Mouse (Mus musculus): ENCODE results near the gene Stau1. TPM values are rescaled to one million over a fixed set of nuclear protein-coding genes. Genes with fewer than 3 reads are reported as not detected.

Stau1 gene
- polyA plus RNA-seq, 1 experiment from 2014 or later, result 100 TPM

- Histone ChIP-seq H3K4me3 (ENCODE audit: low read depth, low read length) (no peak overlapping the region), H3K4me1 (ENCODE audit: control insufficient read depth, insufficient read depth, low read length) (no peaks in the 10 kb centered on the region), H3K27ac (replicated peaks; ENCODE audit: low read depth, low read length) (no peak overlapping the region), H3K27me3 (ENCODE audit: control insufficient read depth, insufficient read depth, low read length) (no peaks in the 10 kb centered on the region), H3K9ac (ENCODE audit: low read length) (no peak overlapping the region), H3K4me2 (ENCODE audit: low read depth, severe bottlenecking) (no peak overlapping the region), H3K36me3 (ENCODE audit: control insufficient read depth, insufficient read depth, low read length) (no peaks in the 10 kb centered on the region), H3K9me3 (ENCODE audit: control insufficient read depth, low read length) (no peaks in the 10 kb centered on the region)
- WGBS, result 89% methylated on average over 8 of the region's 8 CpGs
- DNase-seq (ENCODE audit: low spot score) (no peak), ATAC-seq (ENCODE audit: insufficient number of reproducible peaks, low FRiP score, low TSS enrichment, low read depth) (no peak)
Measured at GRCm38 (mm10) chr2:166900792-166901505, 95.2 kb downstream of the Stau1 start.

DNA sequence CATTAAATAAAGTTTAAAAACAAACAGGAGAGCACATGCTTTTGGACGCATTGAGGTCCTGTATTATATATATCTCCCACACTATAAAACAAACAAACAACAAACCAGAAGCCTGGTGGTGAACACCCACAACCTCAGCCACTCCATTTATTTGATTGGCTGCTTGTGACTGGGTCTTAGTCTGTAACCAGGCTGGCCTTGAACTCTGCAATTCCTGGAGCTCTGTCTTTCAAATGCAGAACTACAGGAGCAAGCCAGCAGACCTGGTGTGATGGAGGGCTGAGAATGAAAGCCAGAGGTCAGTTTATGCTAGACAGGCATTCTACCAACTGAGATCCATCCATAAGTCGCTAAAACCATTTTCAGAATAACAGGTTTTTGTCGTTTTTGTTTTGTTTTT, 96.4 kb downstream of the Stau1 start:
- no peak for ATAC-seq (ENCODE audit: insufficient number of reproducible peaks, low FRiP score, low TSS enrichment, low read depth)
- H3K27ac ChIP-seq (replicated peaks; ENCODE audit: low read depth, low read length), result no peak overlapping the region
- 76% methylated on average over 3 of the region's 3 CpGs for WGBS
- H3K9ac ChIP-seq (ENCODE audit: low read length), result no peak overlapping the region
- no peak overlapping the region for H3K4me3 ChIP-seq (ENCODE audit: low read depth, low read length)
- H3K27me3 ChIP-seq (ENCODE audit: control insufficient read depth, insufficient read depth, low read length), result no peaks in the 10 kb centered on the region
- no peaks in the 10 kb centered on the region for H3K36me3 ChIP-seq (ENCODE audit: control insufficient read depth, insufficient read depth, low read length)
- no peak for DNase-seq (ENCODE audit: low spot score)
- no peaks in the 10 kb centered on the region for H3K4me1 ChIP-seq (ENCODE audit: control insufficient read depth, insufficient read depth, low read length)
- H3K4me2 ChIP-seq (ENCODE audit: low read depth, severe bottlenecking), result no peak overlapping the region
- H3K9me3 ChIP-seq (ENCODE audit: control insufficient read depth, low read length), result no peaks in the 10 kb centered on the region

DNA sequence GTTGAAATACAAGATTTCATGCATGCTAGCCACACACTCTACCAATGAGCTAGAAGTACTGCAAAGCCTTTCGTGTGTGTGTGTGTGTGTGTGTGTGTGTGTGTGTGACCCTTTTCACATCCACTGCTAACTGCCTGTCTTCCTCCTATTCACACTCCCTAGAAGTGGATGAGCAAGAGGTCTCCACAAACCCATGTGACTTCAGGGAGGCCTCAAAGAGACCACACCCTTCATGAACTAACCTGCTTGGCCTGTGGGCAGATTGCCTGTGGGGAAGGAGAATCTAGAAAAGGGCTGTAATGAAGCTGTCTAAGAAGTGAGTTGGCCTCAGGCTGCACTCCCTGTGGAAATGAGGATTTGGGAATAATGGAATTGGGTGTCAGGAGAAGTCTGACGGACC, 96.9 kb downstream of the Stau1 start:
- Histone ChIP-seq H3K4me1 (ENCODE audit: control insufficient read depth, insufficient read depth, low read length) (no peaks in the 10 kb centered on the region; the same call in 1 of the 2 replicates), H3K4me3 (ENCODE audit: low read depth, low read length) (no peak overlapping the region), H3K4me2 (ENCODE audit: low read depth, severe bottlenecking) (no peak overlapping the region), H3K36me3 (ENCODE audit: control insufficient read depth, insufficient read depth, low read length) (no peaks in the 10 kb centered on the region), H3K27me3 (ENCODE audit: control insufficient read depth, insufficient read depth, low read length) (no peaks in the 10 kb centered on the region), H3K9ac (ENCODE audit: low read length) (no peak overlapping the region), H3K27ac (replicated peaks; ENCODE audit: low read depth, low read length) (no peak overlapping the region), H3K9me3 (ENCODE audit: control insufficient read depth, low read length) (no peaks in the 10 kb centered on the region)
- no peak for DNase-seq (ENCODE audit: low spot score)
- ATAC-seq (ENCODE audit: insufficient number of reproducible peaks, low FRiP score, low TSS enrichment, low read depth), result no peak
- WGBS, result 88% methylated on average over 2 of the region's 2 CpGs

Other genes with a start within 250 kb of the Stau1 start
- gene Trp53rkb, start 203.8 kb downstream of the Stau1 start, polyA plus RNA-seq (2014; fragmentation: Nextera tagmentation; extraction: Ambion mirVana), result 11.1 and 12.9 TPM in 2 replicates
- gene Arfgef2, start 190.7 kb downstream of the Stau1 start, polyA plus RNA-seq (2014; fragmentation: Nextera tagmentation; extraction: Ambion mirVana), result 4.8 and 5.7 TPM in 2 replicates
- gene Cse1l, start 90.3 kb downstream of the Stau1 start, polyA plus RNA-seq (2014; fragmentation: Nextera tagmentation; extraction: Ambion mirVana), result 224 and 226 TPM in 2 replicates
- gene Ddx27, start 18.9 kb upstream of the Stau1 start, polyA plus RNA-seq (2014; fragmentation: Nextera tagmentation; extraction: Ambion mirVana), result 49.3 and 54.0 TPM in 2 replicates
- gene Znfx1, start 66.7 kb upstream of the Stau1 start, polyA plus RNA-seq (2014; fragmentation: Nextera tagmentation; extraction: Ambion mirVana), result 4.7 and 5.6 TPM in 2 replicates
- 0.28 and 0.29 TPM in 2 replicates for gene Kcnb1, start 193.9 kb upstream of the Stau1 start, polyA plus RNA-seq (2014; fragmentation: Nextera tagmentation; extraction: Ambion mirVana)
- 18.0 and 19.6 TPM in 2 replicates for gene Ptgis, start 244.3 kb upstream of the Stau1 start, polyA plus RNA-seq (2014; fragmentation: Nextera tagmentation; extraction: Ambion mirVana)